ENCODE assay signal across 13 mouse cellular contexts in the genomic region with DNA sequence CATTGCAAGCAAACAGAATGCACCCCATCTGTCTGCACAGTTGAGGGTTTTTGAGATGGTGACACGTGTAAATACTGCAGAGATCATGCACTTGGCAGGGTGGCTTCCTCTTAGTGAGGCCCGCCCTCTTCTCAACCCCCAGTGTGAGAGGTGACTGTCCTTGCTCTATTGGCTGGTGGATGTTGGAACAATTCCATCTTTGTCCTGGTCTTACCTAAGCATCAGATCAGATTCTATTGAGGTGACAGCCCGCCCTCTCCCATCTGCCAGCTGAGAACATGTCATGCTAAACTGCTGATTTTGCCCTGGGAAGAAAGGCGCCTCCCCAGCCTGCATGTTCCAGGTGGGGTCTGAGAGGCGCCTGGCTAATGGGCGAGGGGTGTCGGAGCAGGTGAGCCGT.
A peak's percentile ranks its signal among the peaks of the same experiment; 100 is the strongest.
DNase-seq lines count a peak whose midpoint lies in the region; ATAC-seq and TF ChIP-seq lines count a peak whose summit lies in the region.
"Had no signal": no experiment of that assay in that cellular context is flagged by ENCODE, and none has a peak within 500 bp of the region (broad histone marks: within the 10 kb centered on the region; RNA-seq: fewer than 3 reads in every experiment).

No protein-coding gene starts in this region.

- H3K36me3 ChIP-seq in midbrain, embryonic 14.5 days (ENCODE audit: control insufficient read depth, insufficient read depth, low read length): no peaks in the 10 kb centered on the region
- H3K36me3 ChIP-seq in midbrain, embryonic 13.5 days: no peaks in the 10 kb centered on the region
- H3K36me3 ChIP-seq in embryonic facial prominence, embryonic 15.5 days: no peaks in the 10 kb centered on the region
- H3K36me3 ChIP-seq in hindbrain, embryonic 16.5 days (ENCODE audit: control insufficient read depth, insufficient read depth, low read length): no peaks in the 10 kb centered on the region
- H3K36me3 ChIP-seq: heart, embryonic 12.5 days had no signal

- TF ChIP-seq CTCF in lung, adult 2 months (IDR thresholded peaks at IDR 0.05; ENCODE audit: insufficient read depth, low read length): no peak

- H3K9me3 ChIP-seq in midbrain, embryonic 14.5 days (ENCODE audit: control insufficient read depth, low read length): 0 out of 2 replicates have a peak, but pooled peaks cover under 1% of the 10 kb centered on the region
- H3K9me3 ChIP-seq in midbrain, embryonic 13.5 days: no peaks in the 10 kb centered on the region
- H3K9me3 ChIP-seq in embryonic facial prominence, embryonic 15.5 days (replicated peaks): no peaks in the 10 kb centered on the region
- no peaks in the 10 kb centered on the region for H3K9me3 ChIP-seq in hindbrain, embryonic 16.5 days (ENCODE audit: control insufficient read depth, low read length)
- H3K9me3 ChIP-seq: heart, embryonic 12.5 days had no signal

- 0 out of 2 replicates have a peak overlapping the region, but pooled peaks have one; percentile 32 for H3K27ac ChIP-seq in midbrain, embryonic 14.5 days (replicated peaks; ENCODE audit: low read depth, low read length)
- no peak overlapping the region for H3K27ac ChIP-seq in midbrain, embryonic 13.5 days
- no peak overlapping the region for H3K27ac ChIP-seq in embryonic facial prominence, embryonic 15.5 days (replicated peaks)
- no peak overlapping the region for H3K27ac ChIP-seq in hindbrain, embryonic 16.5 days (ENCODE audit: low read depth, low read length)

- DNase-seq in midbrain, embryonic 14.5 days: peak; percentile 18
- DNase-seq in layer of hippocampus, postnatal 14 days (ENCODE audit: low spot score in 2 of 2): peak; percentile 48 to 54
- DNase-seq in thymus, postnatal 36 days: no peak
- no peak for DNase-seq in lung, adult 2 months
- DNase-seq in liver: no peak
- DNase-seq: adrenal gland, postnatal 10 days; gastrocnemius, postnatal 10 days; kidney, postnatal 36 days had no signal

- no peak for TF ChIP-seq POLR2A in lung, adult 2 months (IDR thresholded peaks at IDR 0.05; ENCODE audit: borderline replicate concordance, extremely low read depth, low read depth, low read length)

- 59% methylated on average over 8 of the region's 8 CpGs for WGBS in midbrain, embryonic 14.5 days
- 52% methylated on average over 8 of the region's 8 CpGs for WGBS in midbrain, embryonic 13.5 days
- 68% methylated on average over 8 of the region's 8 CpGs for WGBS in embryonic facial prominence, embryonic 15.5 days
- 60% methylated on average over 8 of the region's 8 CpGs for WGBS in hindbrain, embryonic 16.5 days
- WGBS in lung, adult 2 months: 49% methylated on average over 8 of the region's 8 CpGs

- H3K9ac ChIP-seq in midbrain, embryonic 14.5 days (replicated peaks; ENCODE audit: low read length): 0 out of 2 replicates have a peak overlapping the region, but pooled peaks have one; percentile 6
- H3K9ac ChIP-seq in midbrain, embryonic 13.5 days (replicated peaks): no peak overlapping the region; the same call in 1 of the 2 replicates
- no peak overlapping the region for H3K9ac ChIP-seq in embryonic facial prominence, embryonic 15.5 days
- peak overlapping the region; percentile 32; the same call in 1 of the 2 replicates for H3K9ac ChIP-seq in hindbrain, embryonic 16.5 days (ENCODE audit: low read depth, low read length)
- H3K9ac ChIP-seq: heart, embryonic 12.5 days had no signal

- H3K4me3 ChIP-seq in midbrain, embryonic 14.5 days (replicated peaks; ENCODE audit: low read depth, low read length): no peak overlapping the region
- H3K4me3 ChIP-seq in midbrain, embryonic 13.5 days (replicated peaks): no peak overlapping the region
- H3K4me3 ChIP-seq in embryonic facial prominence, embryonic 15.5 days (replicated peaks): no peak overlapping the region
- no peak overlapping the region for H3K4me3 ChIP-seq in hindbrain, embryonic 16.5 days (ENCODE audit: low read length)
- H3K4me3 ChIP-seq in lung, adult 2 months (replicated peaks; ENCODE audit: extremely low read depth, low read depth, low read length): no peak overlapping the region
- H3K4me3 ChIP-seq: heart, embryonic 12.5 days had no signal

- H3K4me2 ChIP-seq in midbrain, embryonic 14.5 days (ENCODE audit: low read length): no peak overlapping the region
- H3K4me2 ChIP-seq in midbrain, embryonic 13.5 days (replicated peaks): no peak overlapping the region
- H3K4me2 ChIP-seq in embryonic facial prominence, embryonic 15.5 days (replicated peaks): no peak overlapping the region
- no peak overlapping the region for H3K4me2 ChIP-seq in hindbrain, embryonic 16.5 days (ENCODE audit: low read length)
- H3K4me2 ChIP-seq: heart, embryonic 12.5 days had no signal

- ATAC-seq in midbrain, embryonic 14.5 days (ENCODE audit: low FRiP score, low TSS enrichment): no peak
- ATAC-seq in midbrain, embryonic 13.5 days: no peak
- ATAC-seq in embryonic facial prominence, embryonic 15.5 days (ENCODE audit: insufficient number of reproducible peaks, low FRiP score, low TSS enrichment, low read depth): peak; percentile 30; the same call in 1 of the 2 replicates
- ATAC-seq in hindbrain, embryonic 16.5 days: peak; percentile 24; the same call in 1 of the 2 replicates

- H3K27me3 ChIP-seq in midbrain, embryonic 14.5 days (ENCODE audit: control insufficient read depth, insufficient read depth, low read length): no peaks in the 10 kb centered on the region
- peaks cover 4% of the 10 kb centered on the region; the same call in 1 of the 2 replicates for H3K27me3 ChIP-seq in midbrain, embryonic 13.5 days
- no peaks in the 10 kb centered on the region for H3K27me3 ChIP-seq in embryonic facial prominence, embryonic 15.5 days
- no peaks in the 10 kb centered on the region for H3K27me3 ChIP-seq in hindbrain, embryonic 16.5 days (replicated peaks; ENCODE audit: control insufficient read depth, insufficient read depth, low read length)
- H3K27me3 ChIP-seq: CH12.LX; heart, embryonic 12.5 days had no signal

- H3K4me1 ChIP-seq in midbrain, embryonic 14.5 days (ENCODE audit: control insufficient read depth, insufficient read depth, low read length): peaks cover 19% of the 10 kb centered on the region
- peaks cover 36% of the 10 kb centered on the region for H3K4me1 ChIP-seq in midbrain, embryonic 13.5 days (replicated peaks)
- H3K4me1 ChIP-seq in embryonic facial prominence, embryonic 15.5 days: 0 out of 2 replicates have a peak, but pooled peaks cover 4% of the 10 kb centered on the region
- H3K4me1 ChIP-seq in hindbrain, embryonic 16.5 days (ENCODE audit: control insufficient read depth, insufficient read depth, low read depth, low read length): peaks cover 12% of the 10 kb centered on the region
- no peaks in the 10 kb centered on the region for H3K4me1 ChIP-seq in lung, adult 2 months (ENCODE audit: control insufficient read depth, insufficient read depth, low read length)

Comparison
In these comparisons a context has a peak if more than half of its experiments do, and no peak if none do; other contexts are left out.
1. H3K9ac ChIP-seq: peak in midbrain, embryonic 14.5 days (single experiment) and hindbrain, embryonic 16.5 days (single experiment); none in midbrain, embryonic 13.5 days (single experiment) and embryonic facial prominence, embryonic 15.5 days (single experiment).
2. ATAC-seq: peak in embryonic facial prominence, embryonic 15.5 days (single experiment) and hindbrain, embryonic 16.5 days (single experiment); none in midbrain, embryonic 14.5 days (single experiment) and midbrain, embryonic 13.5 days (single experiment).
3. DNase-seq: peak in midbrain, embryonic 14.5 days (single experiment) and layer of hippocampus, postnatal 14 days (2 of 2); none in thymus, postnatal 36 days (0 of 2), lung, adult 2 months (single experiment) and liver (single experiment).